Mouse (Mus musculus): ENCODE results near the gene Coq8b. TPM values are rescaled to one million over a fixed set of nuclear protein-coding genes. Genes with fewer than 3 reads are reported as not detected.

The Coq8b gene
- polyA plus RNA-seq (2012; rRNA removed) = 43.1 and 50.3 TPM in 2 replicates

GRCm38 (mm10) chr7:27232781-27233281 is at the start of gene Coq8b:
Coq8b (plus strand) TSS chr7:27233023.
- H3K4me3 ChIP-seq (ENCODE audit: insufficient read depth, low read depth, low read length) = peak within 1 kb of the TSS; percentile 68
- H3K27me3 ChIP-seq (replicated peaks; ENCODE audit: control insufficient read depth, insufficient read depth, low read length) = no peaks in the 10 kb centered on the region
- no peaks in the 10 kb centered on the region for H3K36me3 ChIP-seq (ENCODE audit: control insufficient read depth, insufficient read depth, low read length)
- TF ChIP-seq CTCF (conservative IDR thresholded peaks at IDR 0.05; ENCODE audit: insufficient read depth, insufficient read length, low read depth, low read length) (no peak), POLR2A (IDR thresholded peaks at IDR 0.05; ENCODE audit: low read depth, low read length) (peak; percentile 61)
- H3K27ac ChIP-seq (ENCODE audit: insufficient read depth, low read depth, low read length) = peak within 1 kb of the TSS; percentile 29; the same call in 1 of the 2 replicates
- peak; percentile 98 for DNase-seq
- peaks cover 8% of the 10 kb centered on the region for H3K4me1 ChIP-seq (ENCODE audit: control insufficient read depth, insufficient read depth, low read length)
- WGBS = under 1% methylated on average over 25 of the region's 25 CpGs

- DNase-seq = no peak
- Histone ChIP-seq H3K4me1 (ENCODE audit: control insufficient read depth, insufficient read depth, low read length) (peaks cover 7% of the 10 kb centered on the region), H3K36me3 (ENCODE audit: control insufficient read depth, insufficient read depth, low read length) (peaks cover 3% of the 10 kb centered on the region; the same call in 1 of the 2 replicates), H3K27ac (ENCODE audit: insufficient read depth, low read depth, low read length) (no peak overlapping the region), H3K27me3 (replicated peaks; ENCODE audit: control insufficient read depth, insufficient read depth, low read length) (no peaks in the 10 kb centered on the region), H3K4me3 (ENCODE audit: insufficient read depth, low read depth, low read length) (no peak overlapping the region)
- peak; percentile 80 for TF ChIP-seq CTCF (conservative IDR thresholded peaks at IDR 0.05; ENCODE audit: insufficient read depth, insufficient read length, low read depth, low read length)
- no peak for TF ChIP-seq POLR2A (IDR thresholded peaks at IDR 0.05; ENCODE audit: low read depth, low read length)
- 55% methylated on average over 3 of the region's 3 CpGs for WGBS
Observed at GRCm38 (mm10) chr7:27184964-27185363, 47.9 kb upstream of the Coq8b start.

GRCm38 (mm10) chr7:27185986-27186385 is 46.8 kb upstream of the Coq8b start:
- H3K27ac ChIP-seq (ENCODE audit: insufficient read depth, low read depth, low read length) = no peak overlapping the region
- peak; percentile 72 for DNase-seq
- peaks cover 3% of the 10 kb centered on the region; the same call in 1 of the 2 replicates for H3K36me3 ChIP-seq (ENCODE audit: control insufficient read depth, insufficient read depth, low read length)
- peaks cover 2% of the 10 kb centered on the region for H3K4me1 ChIP-seq (ENCODE audit: control insufficient read depth, insufficient read depth, low read length)
- no peak for TF ChIP-seq CTCF (conservative IDR thresholded peaks at IDR 0.05; ENCODE audit: insufficient read depth, insufficient read length, low read depth, low read length)
- TF ChIP-seq POLR2A (IDR thresholded peaks at IDR 0.05; ENCODE audit: low read depth, low read length) = no peak
- H3K4me3 ChIP-seq (ENCODE audit: insufficient read depth, low read depth, low read length) = no peak overlapping the region
- 43% methylated on average over 5 of the region's 5 CpGs for WGBS
- H3K27me3 ChIP-seq (replicated peaks; ENCODE audit: control insufficient read depth, insufficient read depth, low read length) = no peaks in the 10 kb centered on the region

GRCm38 (mm10) chr7:27189271-27189931 is 43.4 kb upstream of the Coq8b start:
- Histone ChIP-seq H3K27ac (ENCODE audit: insufficient read depth, low read depth, low read length) (no peak overlapping the region), H3K4me1 (ENCODE audit: control insufficient read depth, insufficient read depth, low read length) (no peaks in the 10 kb centered on the region; the same call in 1 of the 2 replicates), H3K36me3 (ENCODE audit: control insufficient read depth, insufficient read depth, low read length) (peaks cover 3% of the 10 kb centered on the region; the same call in 1 of the 2 replicates), H3K4me3 (ENCODE audit: insufficient read depth, low read depth, low read length) (no peak overlapping the region), H3K27me3 (replicated peaks; ENCODE audit: control insufficient read depth, insufficient read depth, low read length) (no peaks in the 10 kb centered on the region)
- TF ChIP-seq CTCF (conservative IDR thresholded peaks at IDR 0.05; ENCODE audit: insufficient read depth, insufficient read length, low read depth, low read length) (peak; percentile 40; the same call in 1 of the 2 replicates), POLR2A (IDR thresholded peaks at IDR 0.05; ENCODE audit: low read depth, low read length) (no peak)
- peak; percentile 21 for DNase-seq
- WGBS = 97% methylated on average over 10 of the region's 10 CpGs

DNA sequence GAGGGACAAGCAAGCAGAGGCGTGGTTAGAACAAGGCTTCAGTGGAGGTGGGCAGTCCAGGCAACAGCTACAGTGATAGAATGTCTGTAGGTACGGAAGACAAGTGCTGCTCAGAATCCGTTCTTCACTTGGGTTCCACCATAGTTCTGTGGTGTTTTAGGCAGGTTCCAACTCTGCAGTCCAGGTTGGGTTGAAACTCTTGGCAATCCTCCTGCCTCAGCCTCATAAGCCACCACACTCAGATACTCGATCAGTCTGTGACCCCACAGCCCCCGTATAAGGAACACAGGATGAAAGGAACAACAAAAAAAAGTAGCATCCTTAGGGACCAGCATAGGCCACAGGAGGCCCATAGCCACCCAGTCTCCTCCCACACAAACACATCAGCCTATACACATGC is 40.4 kb upstream of the Coq8b start:
- Histone ChIP-seq H3K27ac (ENCODE audit: insufficient read depth, low read depth, low read length) (no peak overlapping the region), H3K27me3 (replicated peaks; ENCODE audit: control insufficient read depth, insufficient read depth, low read length) (no peaks in the 10 kb centered on the region), H3K36me3 (ENCODE audit: control insufficient read depth, insufficient read depth, low read length) (peaks cover 3% of the 10 kb centered on the region; the same call in 1 of the 2 replicates), H3K4me1 (ENCODE audit: control insufficient read depth, insufficient read depth, low read length) (peaks cover 4% of the 10 kb centered on the region; the same call in 1 of the 2 replicates), H3K4me3 (ENCODE audit: insufficient read depth, low read depth, low read length) (no peak overlapping the region)
- no peak for DNase-seq
- TF ChIP-seq CTCF (conservative IDR thresholded peaks at IDR 0.05; ENCODE audit: insufficient read depth, insufficient read length, low read depth, low read length) = no peak
- no peak for TF ChIP-seq POLR2A (IDR thresholded peaks at IDR 0.05; ENCODE audit: low read depth, low read length)
- 94% methylated on average over 5 of the region's 5 CpGs for WGBS

- H3K27ac ChIP-seq (ENCODE audit: insufficient read depth, low read depth, low read length) = no peak overlapping the region
- peaks cover 4% of the 10 kb centered on the region; the same call in 1 of the 2 replicates for H3K4me1 ChIP-seq (ENCODE audit: control insufficient read depth, insufficient read depth, low read length)
- no peak overlapping the region for H3K4me3 ChIP-seq (ENCODE audit: insufficient read depth, low read depth, low read length)
- TF ChIP-seq CTCF (conservative IDR thresholded peaks at IDR 0.05; ENCODE audit: insufficient read depth, insufficient read length, low read depth, low read length) (no peak), POLR2A (IDR thresholded peaks at IDR 0.05; ENCODE audit: low read depth, low read length) (no peak)
- 63% methylated on average over 4 of the region's 4 CpGs for WGBS
- no peaks in the 10 kb centered on the region for H3K27me3 ChIP-seq (replicated peaks; ENCODE audit: control insufficient read depth, insufficient read depth, low read length)
- H3K36me3 ChIP-seq (ENCODE audit: control insufficient read depth, insufficient read depth, low read length) = peaks cover 3% of the 10 kb centered on the region; the same call in 1 of the 2 replicates
- no peak for DNase-seq
Observed at GRCm38 (mm10) chr7:27193731-27194130, 39.1 kb upstream of the Coq8b start.

Measured in kidney, adult 2 months (tissue).